Mouse (Mus musculus) thymus, postnatal 14 days (tissue): Measurements from ENCODE around the gene Lgi4.

Experiments
- DNase-seq: peaks from one replicate; pipeline ENCODE4 v3.0.0; 2021

Lgi4 gene

GRCm38 (mm10) chr7:31077885-31078445 lies 18.8 kb downstream of the Lgi4 start:
- peak; percentile 48 for DNase-seq

- DNase-seq, result no peak
Observed at GRCm38 (mm10) chr7:31079670-31080069, 20.5 kb downstream of the Lgi4 start.

- DNase-seq, result no peak
Observed at GRCm38 (mm10) chr7:31080611-31081010, 21.5 kb downstream of the Lgi4 start.

- DNase-seq, result no peak
Observed at GRCm38 (mm10) chr7:31081106-31081505, 22.0 kb downstream of the Lgi4 start.

GRCm38 (mm10) chr7:31082106-31082505 lies 23.0 kb downstream of the Lgi4 start:
- no peak for DNase-seq

GRCm38 (mm10) chr7:31082831-31083588 lies 23.9 kb downstream of the Lgi4 start:
- DNase-seq, result no peak

- peak; percentile 21 for DNase-seq
Observed at GRCm38 (mm10) chr7:31084140-31084539, 25.0 kb downstream of the Lgi4 start.

GRCm38 (mm10) chr7:31085171-31085570 lies 26.0 kb downstream of the Lgi4 start:
- no peak for DNase-seq

GRCm38 (mm10) chr7:31086175-31086755 lies 27.1 kb downstream of the Lgi4 start:
- DNase-seq, result no peak

- no peak for DNase-seq
Observed at GRCm38 (mm10) chr7:31087262-31087661, 28.1 kb downstream of the Lgi4 start.

- DNase-seq, result no peak
Observed at GRCm38 (mm10) chr7:31088206-31088605, 29.1 kb downstream of the Lgi4 start.

- peak; percentile 30 for DNase-seq
Observed at GRCm38 (mm10) chr7:31089721-31090120, 30.6 kb downstream of the Lgi4 start.

GRCm38 (mm10) chr7:31094774-31095501 lies 35.8 kb downstream of the Lgi4 start:
- peak; percentile 67 for DNase-seq

GRCm38 (mm10) chr7:31096892-31097564 lies 37.9 kb downstream of the Lgi4 start:
- no peak for DNase-seq

- DNase-seq, result peak; percentile 93
Observed at GRCm38 (mm10) chr7:31097583-31098248, 38.6 kb downstream of the Lgi4 start.

GRCm38 (mm10) chr7:31098697-31099611 lies 39.8 kb downstream of the Lgi4 start:
- DNase-seq, result peak; percentile 29

GRCm38 (mm10) chr7:31099612-31099982 lies 40.5 kb downstream of the Lgi4 start:
- DNase-seq, result peak; percentile 27

- DNase-seq, result no peak
Observed at GRCm38 (mm10) chr7:31100786-31101185, 41.6 kb downstream of the Lgi4 start.

- peak; percentile 49 for DNase-seq
Observed at GRCm38 (mm10) chr7:31105061-31105768, 46.1 kb downstream of the Lgi4 start.

- peak; percentile 31 for DNase-seq
Observed at GRCm38 (mm10) chr7:31106166-31106565, 47.0 kb downstream of the Lgi4 start.

- no peak for DNase-seq
Observed at GRCm38 (mm10) chr7:31107781-31108180, 48.6 kb downstream of the Lgi4 start.
